Comparison of ENCODE assay signal across 8 mouse cellular contexts in the genomic region with DNA sequence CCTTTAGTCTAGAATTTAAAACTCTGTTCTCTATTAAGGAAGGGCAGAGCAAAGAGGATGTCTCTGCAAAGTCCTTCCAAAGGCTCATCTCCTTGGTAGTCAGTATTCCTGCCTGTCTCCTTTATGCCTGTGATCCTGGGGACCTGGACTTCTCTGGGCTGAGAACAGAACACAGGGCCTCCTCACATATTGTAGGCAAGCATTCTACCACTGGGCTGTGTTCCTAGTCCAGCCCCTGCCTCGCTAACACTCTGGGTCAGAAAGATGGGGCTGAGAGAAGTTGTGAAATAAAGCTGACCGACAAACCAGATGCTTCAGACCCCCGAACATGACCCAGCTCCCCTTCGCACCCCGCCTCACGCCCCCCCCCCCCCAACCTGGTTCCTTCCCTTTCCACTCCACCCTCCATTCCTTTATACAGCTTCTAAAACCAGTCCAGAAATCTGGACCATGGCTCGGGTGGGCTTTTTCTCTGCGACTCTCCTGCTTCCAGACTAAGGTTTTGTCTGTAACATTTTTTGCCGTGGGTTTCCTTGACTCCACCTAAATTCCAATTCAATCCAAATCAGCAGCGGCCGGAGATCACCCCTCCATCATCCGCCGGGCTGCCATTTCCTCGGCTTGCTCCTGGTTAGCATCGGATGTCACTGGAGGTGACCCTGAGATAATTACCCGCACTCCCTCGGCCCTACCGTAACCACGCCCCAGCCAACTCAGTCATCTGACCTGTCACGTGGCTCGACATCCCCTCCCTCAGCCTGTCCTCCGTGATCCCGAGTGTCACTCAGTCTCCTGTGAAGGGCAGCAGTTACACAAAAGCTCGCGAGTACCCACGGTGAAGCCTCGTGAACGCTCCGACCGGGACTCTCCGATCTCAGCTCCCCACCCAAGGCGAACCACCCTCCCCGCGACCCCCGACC.
DNase-seq lines count a peak whose midpoint lies in the region; ATAC-seq and TF ChIP-seq lines count a peak whose summit lies in the region.

No protein-coding gene starts in this region.

- peak overlapping the region; percentile 74 for H3K9ac ChIP-seq in embryonic facial prominence, embryonic 14.5 days (ENCODE audit: low read depth, low read length)
- peak overlapping the region; percentile 66 for H3K9ac ChIP-seq in midbrain, embryonic 11.5 days (ENCODE audit: low read length)

- peak overlapping the region; percentile 47 for H3K4me3 ChIP-seq in embryonic facial prominence, embryonic 14.5 days (ENCODE audit: low read depth, low read length)
- peak overlapping the region; percentile 43 for H3K4me3 ChIP-seq in midbrain, embryonic 11.5 days (ENCODE audit: low read depth, low read length)
- peak overlapping the region; percentile 31 for H3K4me3 ChIP-seq in small intestine, adult 2 months (ENCODE audit: low read depth, low read length)

- H3K4me1 ChIP-seq in embryonic facial prominence, embryonic 14.5 days (ENCODE audit: control insufficient read depth, insufficient read depth, low read length) = no peaks in the 10 kb centered on the region
- H3K4me1 ChIP-seq in midbrain, embryonic 11.5 days (ENCODE audit: control insufficient read depth, insufficient read depth, low read length) = peaks cover 10% of the 10 kb centered on the region; the same call in 1 of the 2 replicates
- no peaks in the 10 kb centered on the region for H3K4me1 ChIP-seq in small intestine, adult 2 months (ENCODE audit: control insufficient read depth, insufficient read depth, insufficient read length, low read length)

- peak; percentile 91 for ATAC-seq in embryonic facial prominence, embryonic 14.5 days (ENCODE audit: low read depth)
- peak; percentile 97 for ATAC-seq in midbrain, embryonic 11.5 days (ENCODE audit: low FRiP score)

- no peak for TF ChIP-seq CTCF in small intestine, adult 2 months (IDR thresholded peaks at IDR 0.05; ENCODE audit: extremely low read depth, insufficient read length, insufficient replicate concordance, low read depth, low read length)

- DNase-seq in brain, adult 2 months (ENCODE audit: low read depth, low spot score) = peak; percentile 82
- DNase-seq in embryonic facial prominence, embryonic 14.5 days (ENCODE audit: low spot score) = peak; percentile 91
- DNase-seq in heart, adult 9 months (ENCODE audit: low spot score in 2 of 2) = peak; percentile 47 to 50
- DNase-seq in kidney, adult 8-10 months = peak; percentile 42 to 65
- peak; percentile 80 for DNase-seq in left cerebral cortex, postnatal 4 days
- peak; percentile 95 for DNase-seq in midbrain, embryonic 11.5 days (ENCODE audit: low spot score, missing footprints)
- no peak for DNase-seq in spleen, postnatal 14 days (ENCODE audit: low spot score in 2 of 2)

- 2% methylated on average over 33 of the region's 35 CpGs for WGBS in embryonic facial prominence, embryonic 14.5 days
- WGBS in midbrain, embryonic 11.5 days = 2% methylated on average over 34 of the region's 35 CpGs
- 10% methylated on average over 35 of the region's 35 CpGs for WGBS in small intestine, adult 2 months

- H3K27me3 ChIP-seq in embryonic facial prominence, embryonic 14.5 days (replicated peaks; ENCODE audit: control insufficient read depth, insufficient read depth, low read length) = 0 out of 2 replicates have a peak, but pooled peaks cover 3% of the 10 kb centered on the region
- H3K27me3 ChIP-seq in midbrain, embryonic 11.5 days (ENCODE audit: control insufficient read depth, insufficient read depth, low read length) = 0 out of 2 replicates have a peak, but pooled peaks cover 2% of the 10 kb centered on the region
- no peaks in the 10 kb centered on the region for H3K27me3 ChIP-seq in small intestine, adult 2 months (ENCODE audit: control insufficient read depth, insufficient read depth, low read length)

- H3K27ac ChIP-seq in embryonic facial prominence, embryonic 14.5 days (replicated peaks; ENCODE audit: low read depth, low read length) = peak overlapping the region; percentile 61; the same call in 1 of the 2 replicates
- H3K27ac ChIP-seq in midbrain, embryonic 11.5 days (ENCODE audit: low read depth, low read length) = no peak overlapping the region
- H3K27ac ChIP-seq in small intestine, adult 2 months (ENCODE audit: insufficient read depth, low read depth, low read length) = no peak overlapping the region

- no peak for TF ChIP-seq POLR2A in small intestine, adult 2 months (IDR thresholded peaks at IDR 0.05; ENCODE audit: low read depth, low read length)

- peak overlapping the region; percentile 73 for H3K4me2 ChIP-seq in embryonic facial prominence, embryonic 14.5 days (ENCODE audit: low read depth, low read length)
- peak overlapping the region; percentile 66 for H3K4me2 ChIP-seq in midbrain, embryonic 11.5 days

- intact Hi-C loops in left cerebral cortex, postnatal 4 days (cut with DNase I) = no loop called here

- no peaks in the 10 kb centered on the region for H3K9me3 ChIP-seq in embryonic facial prominence, embryonic 14.5 days (ENCODE audit: control insufficient read depth, low read length)
- no peaks in the 10 kb centered on the region for H3K9me3 ChIP-seq in midbrain, embryonic 11.5 days (ENCODE audit: control insufficient read depth, low read length)

- no peaks in the 10 kb centered on the region for H3K36me3 ChIP-seq in embryonic facial prominence, embryonic 14.5 days (ENCODE audit: control insufficient read depth, insufficient read depth, low read length)
- H3K36me3 ChIP-seq in midbrain, embryonic 11.5 days (ENCODE audit: control insufficient read depth, insufficient read depth, low read length) = no peaks in the 10 kb centered on the region
- no peaks in the 10 kb centered on the region for H3K36me3 ChIP-seq in small intestine, adult 2 months (ENCODE audit: control insufficient read depth, insufficient read depth, low read length)

Comparison
In these comparisons a context has a peak if more than half of its experiments do, and no peak if none do; other contexts are left out.
1. DNase-seq: peak in brain, adult 2 months (single experiment), embryonic facial prominence, embryonic 14.5 days (single experiment), heart, adult 9 months (2 of 2), kidney, adult 8-10 months (2 of 2), left cerebral cortex, postnatal 4 days (single experiment) and midbrain, embryonic 11.5 days (single experiment); none in spleen, postnatal 14 days (0 of 2).
2. Peak in every context shown above with its lines, with median percentiles within 50 percentile points of each other: H3K4me3 ChIP-seq.